Mouse (Mus musculus): Measurements from ENCODE around the gene Rnf38. TPM values are rescaled to one million over a fixed set of nuclear protein-coding genes. Genes with fewer than 3 reads are reported as not detected.

Rnf38 gene
- polyA plus RNA-seq (2017; shearing (Covaris generic)) = 82.1 TPM

GRCm38 (mm10) chr4:44233713-44234003 is at the start of gene Rnf38:
TSS of gene Rnf38 (minus strand) at chr4:44233789.

DNA sequence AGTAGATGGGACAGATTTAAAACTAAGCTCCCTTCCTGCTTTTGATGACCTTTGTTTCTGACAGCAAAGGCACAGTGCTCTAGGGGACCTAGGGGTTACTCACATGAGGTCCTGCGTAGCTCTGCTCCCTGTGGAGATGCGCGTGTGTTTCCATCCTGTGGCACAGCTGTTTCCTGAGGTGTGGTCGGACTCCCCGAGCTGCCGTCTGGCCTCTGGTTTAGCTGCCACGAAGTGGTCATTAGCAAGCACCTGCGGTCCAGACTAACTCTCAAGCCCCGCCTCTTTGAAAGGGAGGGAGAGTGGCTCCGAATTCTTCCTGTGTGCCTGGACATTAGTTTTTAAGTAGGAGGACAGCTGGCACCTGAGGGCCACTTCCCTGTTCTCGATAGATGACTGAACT is 149.6 kb downstream of the Rnf38 start, which contains the start of gene Gne:
Gene Gne (minus strand): TSS at position 233 of the 400 bp plus-strand sequence.

Other genes with a start within 250 kb of the Rnf38 start
- gene Clta, start 229.3 kb downstream of the Rnf38 start, polyA plus RNA-seq (2017; shearing (Covaris generic)) = 207 TPM
- gene Gne, start 149.6 kb downstream of the Rnf38 start, polyA plus RNA-seq (2017; shearing (Covaris generic)) = 47.9 TPM
- 0.89 TPM for gene Melk, start 67.1 kb upstream of the Rnf38 start, polyA plus RNA-seq (2017; shearing (Covaris generic))

All from effector memory CD4-positive, alpha-beta T cell, adult 5 months (primary cell).